Mouse (Mus musculus) E14TG2a.4 (cell line): ENCODE data around the gene Cmtm1.
"Not testable (repeated sequence)": the region's sequence is repeated elsewhere in the genome, so short reads cannot be mapped to it uniquely, and the experiment has no call there.

ENCODE experiments used
- H3K27me3 ChIP-seq: 2 replicates; pipeline ENCODE4 v1.6.1; 2014; ENCODE audit warnings: low read length, control low read depth; ENCODE audit not compliant: insufficient read depth
- H3K36me3 ChIP-seq: 2 replicates; pipeline ENCODE4 v1.6.1; 2014; ENCODE audit warnings: low read length, control low read depth; ENCODE audit not compliant: insufficient read depth
- H3K4me1 ChIP-seq: replicated peaks from 2 replicates; pipeline ENCODE4 v1.6.1; 2014; ENCODE audit warnings: low read depth, low read length, control low read depth
- H3K4me3 ChIP-seq: replicated peaks from 2 replicates; pipeline ENCODE4 v1.5.1; 2014; ENCODE audit warnings: mild to moderate bottlenecking, low read length
- H3K9me3 ChIP-seq: 2 replicates; pipeline ENCODE4 v1.6.1; 2014; ENCODE audit warnings: low read length, control low read depth
- CTCF ChIP-seq: conservative IDR thresholded peaks from 2 replicates; pipeline ENCODE4 v1.5.1; 2014; ENCODE audit warnings: low read length
- NANOG ChIP-seq: IDR thresholded peaks from 2 replicates; pipeline ENCODE4 v1.6.1; 2014; ENCODE audit warnings: borderline replicate concordance, low read length, mixed read lengths
- POU5F1 ChIP-seq: IDR thresholded peaks from 2 replicates; pipeline ENCODE4 v1.6.1; 2014; ENCODE audit warnings: low read length, borderline replicate concordance

Gene Cmtm1

DNA sequence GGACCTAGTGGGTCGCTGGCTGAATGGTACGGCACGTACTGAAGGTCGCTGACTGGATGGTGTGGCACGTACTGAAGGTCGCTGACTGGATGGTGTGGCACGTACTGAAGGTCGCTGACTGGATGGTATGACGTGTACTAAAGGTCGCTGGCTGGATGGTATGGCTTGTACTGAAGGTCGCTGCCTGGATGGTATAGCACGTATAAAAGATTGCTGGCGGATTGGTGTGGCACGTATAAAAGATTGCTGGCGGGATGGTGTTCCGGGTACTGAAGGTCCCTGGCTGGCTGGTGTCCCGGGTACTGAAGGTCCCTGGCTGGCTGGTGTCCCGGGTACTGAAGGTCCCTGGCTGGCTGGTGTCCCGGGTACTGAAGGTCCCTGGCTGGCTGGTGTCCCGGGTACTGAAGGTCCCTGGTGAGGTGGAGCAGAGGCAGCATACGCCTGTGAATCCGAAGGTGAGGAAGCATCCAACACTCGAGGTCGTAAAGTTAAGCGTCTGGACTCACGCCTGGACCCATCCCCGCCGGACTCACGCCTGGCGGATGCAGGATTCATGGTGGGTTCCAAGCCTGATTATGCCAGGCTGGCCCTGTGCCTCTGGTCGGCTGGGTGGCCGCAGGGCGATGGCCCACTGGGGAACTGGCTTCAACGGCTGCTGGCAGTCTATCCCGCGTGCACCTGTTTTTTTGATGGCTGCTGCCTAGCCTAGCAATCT, at the start of gene Cmtm1, which contains the start of gene Gm45711:
TSS of gene Cmtm1 (minus strand) at position 705 of the 715 bp plus-strand sequence.
TSS of gene Gm45711 (minus strand) at position 641 of the 715 bp plus-strand sequence.
- Histone ChIP-seq H3K9me3 (peaks cover 22% of the 10 kb centered on the region), H3K27me3 (peaks cover 25% of the 10 kb centered on the region), H3K4me1 (peaks cover 14% of the 10 kb centered on the region; the same call in 1 of the 2 replicates), H3K4me3 (peak within 1 kb of the TSS; percentile 49)
- H3K36me3 ChIP-seq, result not testable (repeated sequence)

DNA sequence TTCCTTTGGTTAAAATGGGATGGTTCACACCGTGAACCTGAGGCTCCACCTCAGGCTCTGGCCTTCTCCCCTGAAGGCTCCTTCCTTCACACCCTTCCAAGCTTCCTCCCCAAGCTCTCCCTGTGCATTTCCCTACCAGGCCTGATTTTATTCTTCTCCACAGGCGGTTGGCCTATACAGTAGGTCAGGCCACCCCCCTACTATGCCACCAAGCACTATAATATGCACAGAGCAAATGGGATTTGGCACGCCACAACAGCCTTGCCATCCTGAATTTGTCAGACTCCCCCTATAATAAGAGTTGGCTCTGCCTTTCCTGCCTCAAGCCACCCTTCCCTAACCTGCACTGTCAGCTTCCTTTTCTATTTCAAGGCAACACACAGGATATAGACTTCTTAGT, 48.7 kb upstream of the Cmtm1 start:
- Histone ChIP-seq H3K4me3 (no peak overlapping the region), H3K9me3 (no peaks in the 10 kb centered on the region), H3K36me3 (peaks cover 59% of the 10 kb centered on the region), H3K4me1 (peaks cover 23% of the 10 kb centered on the region), H3K27me3 (no peaks in the 10 kb centered on the region)
- TF ChIP-seq POU5F1, result no peak
- no peak for TF ChIP-seq NANOG
- TF ChIP-seq CTCF, result no peak

DNA sequence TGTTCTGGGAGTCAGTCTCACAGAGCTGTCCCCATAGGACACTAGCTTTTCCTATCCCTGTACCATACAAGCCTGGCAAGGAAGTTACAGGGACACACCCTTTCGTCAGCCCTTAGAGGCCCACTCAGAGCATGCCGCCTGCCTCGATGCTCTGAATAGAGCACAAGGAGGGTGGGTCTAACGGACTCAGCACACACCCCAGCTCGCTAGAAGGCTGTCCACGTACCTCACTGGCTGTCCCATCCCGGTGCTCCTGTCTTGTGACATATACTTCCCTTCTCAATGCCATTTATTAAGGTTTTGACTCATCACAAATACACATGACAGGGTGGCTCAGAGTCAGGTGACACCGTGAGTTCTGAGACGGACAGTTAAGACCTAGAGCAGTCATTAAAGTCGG, 44.6 kb upstream of the Cmtm1 start:
- TF ChIP-seq NANOG (no peak), POU5F1 (no peak)
- Histone ChIP-seq H3K4me3 (no peak overlapping the region), H3K27me3 (no peaks in the 10 kb centered on the region), H3K9me3 (no peaks in the 10 kb centered on the region), H3K4me1 (peaks cover 38% of the 10 kb centered on the region), H3K36me3 (peaks cover 61% of the 10 kb centered on the region)

DNA sequence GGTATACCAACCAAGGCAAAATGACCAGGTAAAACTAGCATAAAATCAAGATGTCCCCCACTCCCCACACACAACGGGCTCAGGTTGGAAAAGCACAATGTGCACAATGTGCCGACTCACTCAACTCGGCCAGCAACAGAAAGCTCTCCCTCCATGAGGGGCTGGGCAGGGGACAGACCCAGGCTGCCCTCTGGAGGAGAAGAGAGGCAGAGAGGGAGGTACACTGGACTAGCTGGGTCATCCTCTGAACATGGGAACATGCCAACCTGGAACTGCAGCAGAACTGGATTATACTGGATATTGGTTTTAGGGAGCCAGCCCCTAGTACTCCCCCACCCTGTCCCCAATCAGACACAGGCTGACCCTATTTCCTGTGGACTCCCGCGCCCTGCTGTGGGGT, 43.2 kb upstream of the Cmtm1 start:
- TF ChIP-seq CTCF (no peak), POU5F1 (no peak), NANOG (no peak)
- no peaks in the 10 kb centered on the region for H3K27me3 ChIP-seq
- H3K4me1 ChIP-seq, result peaks cover 41% of the 10 kb centered on the region
- H3K4me3 ChIP-seq, result no peak overlapping the region
- peaks cover 65% of the 10 kb centered on the region for H3K36me3 ChIP-seq
- no peaks in the 10 kb centered on the region for H3K9me3 ChIP-seq

DNA sequence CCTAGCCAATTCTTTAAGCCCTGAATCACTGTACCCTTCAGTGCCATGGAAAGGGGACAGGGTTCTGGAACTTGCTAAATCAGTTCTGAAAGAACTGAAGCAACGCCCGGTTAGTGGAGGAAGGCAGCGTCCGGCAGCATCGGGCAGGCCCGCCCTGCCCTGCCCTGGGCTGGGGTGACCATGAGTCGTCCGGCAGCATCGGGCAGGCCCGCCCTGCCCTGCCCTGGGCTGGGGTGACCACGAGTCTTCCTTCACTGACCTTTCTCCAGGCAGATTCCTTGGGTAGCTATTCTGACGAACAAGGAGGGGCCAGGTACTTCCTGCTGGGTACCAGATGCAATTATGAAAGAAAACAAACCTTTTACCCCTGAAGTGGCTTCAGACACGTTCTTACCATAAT, 40.1 kb upstream of the Cmtm1 start:
- Histone ChIP-seq H3K27me3 (no peaks in the 10 kb centered on the region), H3K4me3 (no peak overlapping the region; the same call in 1 of the 2 replicates), H3K36me3 (peaks cover 36% of the 10 kb centered on the region), H3K4me1 (peaks cover 56% of the 10 kb centered on the region), H3K9me3 (no peaks in the 10 kb centered on the region)
- TF ChIP-seq NANOG, result no peak
- no peak for TF ChIP-seq POU5F1

DNA sequence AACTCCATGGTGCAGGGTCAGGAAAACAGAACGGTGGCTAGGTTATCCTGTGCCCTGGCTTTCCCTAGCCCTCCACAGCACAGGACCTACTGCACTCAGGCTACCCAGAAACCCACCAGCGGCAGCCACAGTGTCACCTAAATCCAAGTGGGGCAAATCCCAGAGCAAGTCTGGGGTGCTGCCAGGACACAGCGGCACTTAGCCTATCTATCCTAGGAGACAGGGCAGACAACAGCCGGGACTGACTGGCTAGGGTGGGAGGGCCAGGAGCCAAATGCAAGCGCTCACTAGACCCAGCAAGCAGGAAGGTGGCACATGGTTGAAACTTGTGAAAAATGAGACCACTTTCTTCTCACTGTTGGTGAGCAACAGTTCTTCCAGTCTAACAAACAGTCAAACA, 39.0 kb upstream of the Cmtm1 start:
- peaks cover 26% of the 10 kb centered on the region for H3K36me3 ChIP-seq
- TF ChIP-seq CTCF (no peak), NANOG (no peak), POU5F1 (no peak)
- H3K9me3 ChIP-seq, result no peaks in the 10 kb centered on the region
- no peaks in the 10 kb centered on the region for H3K27me3 ChIP-seq
- H3K4me1 ChIP-seq, result peaks cover 46% of the 10 kb centered on the region
- no peak overlapping the region for H3K4me3 ChIP-seq

DNA sequence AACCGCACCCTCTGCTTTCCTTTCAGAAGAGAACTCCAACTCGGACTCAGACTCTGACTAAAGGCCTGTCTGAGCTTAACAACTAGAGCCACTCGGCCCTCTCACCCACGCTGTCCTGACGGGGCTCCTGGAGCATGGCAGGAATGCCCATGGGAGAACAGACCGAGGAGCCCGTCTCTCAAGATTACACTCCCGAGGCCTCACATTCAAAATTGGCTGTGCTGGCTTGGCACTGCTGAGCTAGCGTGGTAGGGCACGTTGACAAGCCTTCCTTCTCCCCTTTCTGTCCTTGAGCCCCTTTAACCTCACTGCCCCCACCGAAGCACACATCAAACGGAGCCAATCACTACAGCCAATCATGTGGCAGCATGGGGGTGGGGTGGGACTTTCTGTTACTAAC, 36.8 kb upstream of the Cmtm1 start:
- no peak overlapping the region for H3K4me3 ChIP-seq
- TF ChIP-seq POU5F1 (no peak), NANOG (no peak), CTCF (no peak)

DNA sequence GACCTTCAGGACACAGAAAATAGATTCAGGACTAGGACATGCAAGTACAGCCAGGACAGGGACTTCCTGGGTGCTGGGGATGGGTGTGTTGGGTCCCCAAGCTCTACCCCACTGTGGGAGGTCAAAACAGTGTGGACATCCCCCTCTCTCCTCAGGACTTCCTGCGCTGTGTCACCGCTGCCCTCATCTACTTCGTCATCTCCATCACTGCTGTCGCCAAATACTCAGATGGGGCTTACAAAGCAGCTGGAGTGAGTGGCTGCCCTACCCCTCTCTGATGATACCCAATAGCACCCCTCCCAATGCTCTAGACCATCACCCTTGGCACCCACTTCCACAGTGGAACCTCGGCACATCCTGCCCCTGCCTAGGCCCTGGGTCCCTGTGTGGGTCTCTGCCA, 34.7 kb upstream of the Cmtm1 start:
- Histone ChIP-seq H3K36me3 (peaks cover 4% of the 10 kb centered on the region; the same call in 1 of the 2 replicates), H3K9me3 (no peaks in the 10 kb centered on the region), H3K4me1 (peaks cover 36% of the 10 kb centered on the region), H3K27me3 (peaks cover 39% of the 10 kb centered on the region), H3K4me3 (no peak overlapping the region)
- TF ChIP-seq NANOG (no peak), POU5F1 (no peak), CTCF (no peak)

More for the DNA sequence above, 36.8 kb upstream of the Cmtm1 start:
- Histone ChIP-seq H3K27me3 (peaks cover 22% of the 10 kb centered on the region), H3K9me3 (no peaks in the 10 kb centered on the region), H3K4me1 (peaks cover 42% of the 10 kb centered on the region), H3K36me3 (peaks cover 4% of the 10 kb centered on the region; the same call in 1 of the 2 replicates)

DNA sequence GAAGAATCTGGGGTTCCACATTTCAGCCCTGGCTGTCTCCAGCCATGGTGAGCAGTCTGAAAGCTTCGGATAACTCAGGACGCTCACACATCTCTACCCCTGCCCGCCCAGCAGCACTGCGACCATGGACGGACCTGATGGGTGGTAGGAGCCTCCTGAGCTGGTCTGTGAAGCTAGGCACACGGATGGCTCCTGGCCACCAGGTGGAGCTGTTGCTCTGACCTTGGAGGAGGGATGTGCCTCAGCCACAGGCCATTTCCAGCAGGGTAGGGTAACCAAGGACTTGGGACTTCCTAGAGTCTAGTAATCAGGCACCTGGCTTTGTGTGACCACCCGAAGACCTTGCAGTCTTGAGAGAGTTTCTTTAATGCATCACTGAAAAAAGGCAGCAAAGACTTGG, 34.0 kb upstream of the Cmtm1 start:
- H3K27me3 ChIP-seq, result peaks cover 45% of the 10 kb centered on the region
- no peak overlapping the region for H3K4me3 ChIP-seq
- peaks cover 3% of the 10 kb centered on the region; the same call in 1 of the 2 replicates for H3K36me3 ChIP-seq
- no peaks in the 10 kb centered on the region for H3K9me3 ChIP-seq
- peak; percentile 75 for TF ChIP-seq CTCF
- no peak for TF ChIP-seq NANOG
- peaks cover 39% of the 10 kb centered on the region for H3K4me1 ChIP-seq
